Mouse (Mus musculus) myocyte (in vitro differentiated cells): ENCODE measurements around the gene Jak2.

Experiments used
- CEBPB ChIP-seq: IDR thresholded peaks from 2 replicates; pipeline ENCODE4 v1.6.1; 2011; ENCODE audit warnings: mild to moderate bottlenecking, moderate library complexity; ENCODE audit not compliant: poor library complexity, insufficient read depth, severe bottlenecking
- POLR2A ChIP-seq: IDR thresholded peaks from one replicate; pipeline ENCODE4 v1.6.1; 2011; ENCODE audit warnings: low read depth, mild to moderate bottlenecking, control low read depth, moderate library complexity; ENCODE audit not compliant: insufficient read length
- TCF12 ChIP-seq: IDR thresholded peaks from one replicate; pipeline ENCODE4 v1.6.1; 2011; ENCODE audit warnings: mild to moderate bottlenecking, control low read depth; ENCODE audit not compliant: poor library complexity, insufficient read depth, severe bottlenecking

- TF ChIP-seq POLR2A (no peak), CEBPB (no peak), TCF12 (no peak)
These were observed 41.3 kb upstream of the Jak2 start for GRCm38 (mm10) chr19:29210319-29210718.
